Mouse (Mus musculus): ENCODE results near the gene Med12.
"Not testable (repeated sequence)": the region's sequence is repeated elsewhere in the genome, so short reads cannot be mapped to it uniquely, and the experiment has no call there.

DNA sequence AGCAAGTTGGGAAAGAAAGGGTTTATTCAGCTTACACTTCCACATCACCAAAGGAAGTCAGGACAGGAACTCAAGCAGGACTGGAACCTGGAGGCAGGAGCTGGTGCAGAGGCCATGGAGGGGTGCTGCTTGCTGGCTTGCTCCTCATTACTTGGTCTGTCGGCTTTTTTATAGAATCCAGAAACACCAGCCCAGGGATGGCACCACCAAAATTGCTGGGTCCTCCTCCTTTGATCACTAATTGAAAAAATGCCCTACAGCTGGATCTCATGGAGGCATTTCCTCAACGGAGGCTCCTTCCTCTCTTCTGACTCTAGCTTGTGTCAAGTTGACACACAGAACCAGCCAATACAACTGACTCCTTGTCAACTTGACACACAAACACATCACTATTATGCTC is 69.0 kb downstream of the Med12 start:
- TF ChIP-seq CTCF (conservative IDR thresholded peaks at IDR 0.05; ENCODE audit: low read length); NANOG (IDR thresholded peaks at IDR 0.05; ENCODE audit: borderline replicate concordance, low read length): not testable (repeated sequence)

Measured in E14TG2a.4 (cell line).